Mouse (Mus musculus) cerebellum, adult 2 months (tissue): ENCODE measurements around the gene Rfx4. TPM values are rescaled to one million over a fixed set of nuclear protein-coding genes. Genes with fewer than 3 reads are reported as not detected.

Source experiments
- DNase-seq, 2 experiments: peaks; one replicate each; pipeline ENCODE4 v3.0.0; 2021
- H3K27ac ChIP-seq: fragments of 200-500 bp; 2 replicates; pipeline ENCODE4 v1.5.1; 2012; ENCODE audit warnings: low read length, control low read depth, inconsistent platforms; ENCODE audit not compliant: insufficient read depth
- H3K27me3 ChIP-seq: fragments of 200-500 bp; 2 replicates; pipeline ENCODE4 v1.6.1; 2012; ENCODE audit warnings: inconsistent platforms, mild to moderate bottlenecking, low read length, moderate library complexity; ENCODE audit not compliant: control insufficient read depth, insufficient read depth
- H3K4me1 ChIP-seq: fragments of 200-500 bp; 2 replicates; pipeline ENCODE4 v1.6.1; 2011; ENCODE audit warnings: low read length; ENCODE audit not compliant: control insufficient read depth, insufficient read depth
- H3K4me3 ChIP-seq: fragments of 200-500 bp; replicated peaks from 2 replicates; pipeline ENCODE3; 2011; ENCODE audit warnings: mild to moderate bottlenecking, low read depth, low read length, control low read depth; ENCODE audit not compliant: insufficient read depth
- CTCF ChIP-seq: fragments of 200-500 bp; IDR thresholded peaks from 2 replicates; pipeline ENCODE4 v1.5.1; 2011; ENCODE audit warnings: low read depth, mild to moderate bottlenecking, control low read depth, low read length, moderate library complexity, borderline replicate concordance; ENCODE audit not compliant: insufficient read depth
- POLR2A ChIP-seq: fragments of 200-500 bp; IDR thresholded peaks from 2 replicates; pipeline ENCODE4 v1.6.1; 2011; ENCODE audit warnings: low read length, control low read depth, borderline replicate concordance; ENCODE audit not compliant: insufficient read depth
- WGBS: fragments of 180-500 bp; shearing (Covaris S2); methylation state at CpG from one replicate; pipeline ENCODE4 v1.1.7; 2018; 5-methylcytosine and 5-hydroxymethylcytosine counted together
- polyA plus RNA-seq: library from polyadenylated mRNA; depleted of rRNA; stranded (reverse); fragments of >200 nt; gene quantifications from 2 replicates; pipeline ENCODE4 v1.2.3, GENCODE M21; 2012

Gene Rfx4
- polyA plus RNA-seq, 1 experiment = 16.9 TPM

DNA sequence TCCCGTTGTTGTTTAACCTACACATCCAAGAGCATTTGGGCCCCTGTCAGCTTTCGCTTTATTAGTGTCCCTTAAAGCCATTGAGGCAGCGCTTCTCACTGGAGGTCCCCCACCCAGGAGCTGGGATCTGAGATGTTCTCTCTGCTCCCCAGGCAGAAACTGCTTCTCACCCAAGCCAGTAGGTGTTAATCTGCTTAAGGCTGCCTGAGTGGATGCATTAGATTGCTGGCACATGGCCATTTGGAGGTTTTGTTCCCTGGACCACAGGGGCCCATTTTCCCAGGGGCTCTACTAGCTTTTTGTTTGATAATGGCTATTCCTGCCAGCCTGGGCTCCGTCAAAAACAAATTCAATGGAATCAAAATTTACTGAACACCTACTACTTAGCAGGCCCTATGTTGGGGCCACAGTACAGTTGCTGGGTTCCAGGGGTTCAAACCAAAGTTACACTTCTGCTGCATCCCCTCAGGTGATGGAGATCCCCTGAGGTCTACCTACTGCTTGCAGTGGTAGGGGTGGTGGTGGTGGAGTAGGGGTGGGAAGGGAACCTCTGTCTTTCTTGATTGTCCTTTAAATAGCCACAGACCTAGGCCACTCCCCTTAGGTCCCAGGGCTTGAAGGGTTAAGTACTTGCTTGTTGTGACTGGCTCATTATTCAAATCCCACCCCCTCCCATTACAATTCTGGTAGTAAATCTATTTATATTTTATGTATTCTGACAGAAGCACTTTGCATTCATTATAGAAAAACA lies 133.4 kb downstream of the Rfx4 start:
- H3K27ac ChIP-seq = no peak overlapping the region
- 45% methylated on average over 4 of the region's 4 CpGs for WGBS
- H3K4me1 ChIP-seq = no peaks in the 10 kb centered on the region
- no peak for DNase-seq
- no peaks in the 10 kb centered on the region; the same call in 1 of the 2 replicates for H3K27me3 ChIP-seq
- TF ChIP-seq CTCF (no peak), POLR2A (no peak)
- no peak overlapping the region for H3K4me3 ChIP-seq

DNA sequence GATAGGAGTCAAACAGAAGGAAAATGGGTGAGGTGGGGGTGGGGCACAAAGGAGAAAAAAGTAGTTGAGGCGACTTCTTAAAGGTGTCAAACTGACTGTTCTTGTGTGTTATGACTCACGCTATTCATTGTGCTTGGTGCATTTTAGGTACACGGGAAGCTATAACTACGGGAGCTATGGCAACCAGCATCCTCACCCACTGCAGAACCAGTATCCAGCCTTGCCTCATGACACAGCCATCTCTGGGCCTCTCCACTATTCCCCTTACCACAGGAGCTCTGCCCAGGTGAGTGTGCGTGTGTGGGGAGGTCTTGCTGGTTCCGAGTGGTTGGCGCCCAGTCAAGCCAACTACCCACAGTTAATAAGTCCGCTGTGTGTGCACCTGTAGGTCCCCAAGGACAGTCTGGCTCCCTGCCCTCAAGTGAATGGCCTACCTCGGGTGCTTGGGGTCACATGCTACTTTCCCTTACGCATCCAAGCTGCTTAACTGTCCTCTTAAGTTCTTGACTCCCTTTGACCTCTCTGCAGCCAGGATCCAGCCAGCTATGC lies 140.0 kb downstream of the Rfx4 start:
- Histone ChIP-seq H3K4me3 (no peak overlapping the region), H3K4me1 (no peaks in the 10 kb centered on the region), H3K27ac (no peak overlapping the region), H3K27me3 (no peaks in the 10 kb centered on the region)
- no peak for TF ChIP-seq CTCF
- no peak for TF ChIP-seq POLR2A
- WGBS = 83% methylated on average over 10 of the region's 10 CpGs
- no peak for DNase-seq

DNA sequence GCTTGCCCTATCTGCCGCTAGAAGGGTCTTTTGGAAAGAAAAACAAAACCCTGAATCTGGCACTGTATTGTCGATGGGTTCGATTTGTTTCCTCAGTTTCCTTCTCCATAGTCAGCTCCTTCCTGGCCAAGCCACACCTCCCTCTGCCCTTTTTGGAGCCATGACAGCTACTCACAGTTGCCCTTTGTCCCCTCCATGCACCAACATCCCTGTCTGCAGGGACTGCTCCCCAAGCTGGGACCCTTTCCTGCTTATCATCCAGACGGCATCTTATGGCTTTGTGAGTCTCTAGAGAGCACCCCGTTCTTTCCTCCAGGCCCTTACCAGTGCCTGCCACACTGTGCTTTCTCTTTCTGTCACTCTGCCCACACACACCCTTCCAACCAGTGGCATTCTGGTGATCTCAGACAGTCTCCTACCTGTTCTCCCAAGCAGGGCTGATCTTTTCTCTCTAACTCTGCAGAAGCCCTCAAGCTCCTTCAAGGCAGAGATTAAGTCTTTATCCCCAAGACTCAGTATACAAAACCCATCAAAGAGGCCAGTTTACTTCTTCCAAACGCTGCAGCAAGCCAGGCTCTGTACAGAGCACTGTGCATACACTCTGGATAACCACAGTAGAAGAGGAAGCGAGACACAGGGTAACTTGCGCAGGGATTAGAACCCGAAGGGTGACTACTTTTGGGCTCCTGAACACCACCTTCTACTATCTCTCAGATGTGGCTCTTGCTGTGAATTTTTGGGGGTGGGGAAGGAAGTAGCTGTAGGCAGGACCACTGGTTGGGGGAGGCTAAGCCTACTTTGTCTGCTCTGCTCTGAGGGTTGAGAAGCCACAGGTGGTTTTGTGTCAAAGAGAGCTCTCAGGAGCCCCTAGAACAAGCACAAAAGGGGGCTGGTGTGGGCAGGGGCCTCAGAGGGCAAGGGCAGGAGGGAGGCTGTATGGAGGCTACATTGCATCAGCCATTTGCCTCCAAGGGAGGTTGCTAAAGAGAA lies 141.4 kb downstream of the Rfx4 start:
- 79% methylated on average over 9 of the region's 9 CpGs for WGBS
- TF ChIP-seq CTCF (no peak), POLR2A (no peak)
- no peak for DNase-seq
- Histone ChIP-seq H3K4me1 (no peaks in the 10 kb centered on the region), H3K27me3 (no peaks in the 10 kb centered on the region), H3K4me3 (no peak overlapping the region), H3K27ac (no peak overlapping the region)

DNA sequence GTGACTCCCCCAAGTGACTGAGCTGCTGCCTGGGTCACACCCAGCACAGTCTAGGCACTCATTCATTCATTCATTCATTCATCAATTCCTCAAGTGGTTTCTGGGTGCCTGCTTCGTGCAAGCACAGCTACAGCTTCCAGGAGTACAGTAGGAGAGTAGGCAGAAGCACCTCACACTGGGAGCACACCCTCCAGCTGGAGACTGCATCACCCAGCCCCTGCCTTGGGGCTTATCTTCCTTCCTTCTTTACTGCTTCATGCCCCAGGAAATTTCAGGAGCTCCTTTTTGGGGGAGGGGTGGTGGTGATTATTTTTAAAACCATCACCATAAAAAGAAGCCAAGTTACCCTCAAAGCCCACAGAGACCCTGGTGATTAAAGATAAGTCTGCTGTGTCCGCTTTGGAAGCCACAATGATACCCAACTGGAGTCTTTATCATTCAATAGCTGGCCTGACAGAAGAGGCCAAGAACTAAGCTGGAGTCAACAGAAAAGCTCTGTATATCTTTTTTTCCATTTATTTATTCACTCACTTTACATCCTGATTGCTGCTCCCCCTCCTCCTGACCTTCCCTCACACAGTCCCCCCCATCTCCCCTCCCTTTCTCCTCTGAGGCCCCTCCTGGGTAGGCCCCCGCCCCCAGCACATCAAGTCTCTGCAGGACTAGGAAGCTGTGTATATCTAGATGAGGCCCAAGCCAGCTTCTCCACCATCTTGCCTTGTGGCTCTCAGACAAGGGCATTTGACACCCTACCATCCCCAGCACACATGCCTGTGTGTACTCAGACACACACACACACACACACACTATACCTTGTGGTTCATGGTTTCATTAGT lies 142.5 kb downstream of the Rfx4 start:
- Histone ChIP-seq H3K27ac (no peak overlapping the region), H3K27me3 (no peaks in the 10 kb centered on the region), H3K4me3 (no peak overlapping the region), H3K4me1 (no peaks in the 10 kb centered on the region; the same call in 1 of the 2 replicates)
- no peak for TF ChIP-seq POLR2A
- WGBS = 81% methylated on average over 3 of the region's 3 CpGs
- DNase-seq = no peak

DNA sequence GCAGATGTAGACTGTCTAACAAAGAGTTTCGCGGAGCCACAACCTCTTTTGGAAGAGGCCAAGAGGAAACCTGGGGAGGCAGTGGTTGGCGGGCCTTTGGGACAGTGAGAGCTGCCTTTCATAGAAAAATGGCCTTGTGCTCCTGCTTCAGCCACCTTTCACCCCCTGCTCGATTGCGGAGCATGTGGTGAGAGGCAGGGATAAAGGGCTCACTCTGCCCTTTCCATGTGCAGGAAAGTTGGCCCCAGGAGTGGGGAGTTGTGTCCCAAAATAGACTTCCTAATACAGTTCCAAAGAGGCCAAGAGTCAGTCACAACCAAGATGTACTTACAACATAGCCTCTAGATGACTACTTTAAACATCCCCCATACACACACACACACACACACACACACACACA lies 145.8 kb downstream of the Rfx4 start:
- no peak for TF ChIP-seq CTCF
- TF ChIP-seq POLR2A = no peak
- DNase-seq = no peak
- Histone ChIP-seq H3K4me3 (no peak overlapping the region), H3K27ac (no peak overlapping the region), H3K27me3 (no peaks in the 10 kb centered on the region), H3K4me1 (peaks cover 4% of the 10 kb centered on the region; the same call in 1 of the 2 replicates)
- 78% methylated on average over 5 of the region's 5 CpGs for WGBS

DNA sequence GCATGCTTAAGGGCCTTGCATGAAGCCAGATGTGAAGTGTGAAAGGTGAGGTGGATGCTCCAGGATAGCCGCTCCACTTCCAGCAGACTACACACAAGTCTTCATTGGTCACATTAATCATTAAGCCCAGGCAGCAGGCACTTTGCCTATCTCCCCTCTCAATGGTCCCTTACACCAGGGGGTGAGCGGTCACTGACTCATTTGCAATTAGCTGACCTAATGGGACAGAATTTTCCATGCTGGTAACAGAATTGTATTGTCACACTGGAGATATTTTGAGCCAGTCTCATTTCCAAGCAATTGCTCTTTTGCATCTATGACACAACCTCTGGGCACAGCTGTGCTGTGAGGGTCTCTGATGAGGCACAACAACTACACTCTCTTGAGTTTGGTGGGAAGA lies 146.4 kb downstream of the Rfx4 start:
- WGBS = 96% methylated on average over 2 of the region's 2 CpGs
- TF ChIP-seq CTCF (no peak), POLR2A (no peak)
- Histone ChIP-seq H3K27me3 (no peaks in the 10 kb centered on the region), H3K27ac (no peak overlapping the region), H3K4me1 (peaks cover 4% of the 10 kb centered on the region; the same call in 1 of the 2 replicates), H3K4me3 (no peak overlapping the region)
- no peak for DNase-seq

DNA sequence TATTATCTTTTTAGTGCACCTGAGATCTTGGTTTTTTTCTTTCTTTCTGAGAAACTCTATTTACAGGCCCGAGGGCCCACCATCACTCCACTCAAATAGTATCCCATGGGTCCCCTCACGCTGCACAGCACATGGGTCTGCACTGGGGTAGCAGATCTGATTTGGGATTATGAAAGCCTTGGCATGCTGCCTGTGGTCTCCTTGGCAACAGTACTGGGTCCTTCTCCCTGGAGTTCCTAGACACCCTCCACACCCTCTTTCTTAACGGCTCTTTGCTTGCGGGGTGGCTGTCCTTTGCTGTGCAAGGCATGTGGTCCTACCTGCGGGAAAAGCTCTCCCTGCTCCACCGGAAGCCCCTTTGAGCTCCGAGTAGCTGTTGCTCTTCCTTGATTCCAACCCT lies 147.4 kb downstream of the Rfx4 start:
- peaks cover 4% of the 10 kb centered on the region; the same call in 1 of the 2 replicates for H3K4me1 ChIP-seq
- no peak overlapping the region for H3K27ac ChIP-seq
- H3K27me3 ChIP-seq = no peaks in the 10 kb centered on the region
- 28% methylated on average over 7 of the region's 7 CpGs for WGBS
- TF ChIP-seq POLR2A (no peak), CTCF (no peak)
- no peak overlapping the region for H3K4me3 ChIP-seq
- no peak for DNase-seq
